Mouse (Mus musculus) yolk sac, embryonic 10.5 days (tissue): ENCODE data around the gene Vps45.

ENCODE experiments used
- DNase-seq: peaks from one replicate; pipeline ENCODE4 v3.0.0-alpha.2; 2017; ENCODE audit warnings: low spot score

Gene Vps45

DNA sequence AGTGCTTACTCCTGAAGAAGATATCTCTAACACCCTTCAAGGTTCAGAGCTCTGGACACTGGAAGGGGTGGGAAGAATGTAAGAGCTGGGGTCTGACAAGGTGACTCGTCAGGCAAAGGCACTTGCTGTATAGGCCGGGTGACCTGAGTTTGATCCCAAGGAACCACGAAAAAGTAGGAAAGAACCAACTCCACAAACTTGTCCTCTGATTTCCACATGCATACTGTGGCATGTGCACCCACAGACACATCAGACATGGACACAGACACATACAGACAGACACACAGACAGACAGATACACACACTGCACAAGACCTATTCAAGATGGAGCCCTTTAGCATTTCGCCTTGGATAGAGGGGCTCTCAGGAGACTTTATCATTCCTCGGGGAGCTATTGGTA is 20.1 kb downstream of the Vps45 start:
- DNase-seq: no peak

DNA sequence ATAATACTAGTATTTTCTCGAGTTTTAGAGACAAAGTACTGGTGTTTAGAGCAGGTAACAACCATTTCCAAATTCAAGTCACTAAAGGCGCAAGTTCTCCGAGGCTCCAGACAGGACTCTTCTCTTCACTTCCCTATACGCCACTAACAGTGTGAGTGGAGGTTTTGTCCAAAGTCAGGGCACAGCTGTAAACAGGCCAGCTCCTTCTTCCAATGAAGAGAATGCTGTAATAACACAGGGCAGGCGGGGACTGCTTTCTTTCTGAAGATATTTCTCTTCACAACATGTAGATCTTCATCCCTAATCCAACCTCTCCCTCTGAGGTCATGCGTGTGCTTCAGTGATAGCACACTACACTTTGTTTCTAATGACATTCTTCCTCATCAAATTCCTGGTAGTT is 21.5 kb downstream of the Vps45 start:
- no peak for DNase-seq

DNA sequence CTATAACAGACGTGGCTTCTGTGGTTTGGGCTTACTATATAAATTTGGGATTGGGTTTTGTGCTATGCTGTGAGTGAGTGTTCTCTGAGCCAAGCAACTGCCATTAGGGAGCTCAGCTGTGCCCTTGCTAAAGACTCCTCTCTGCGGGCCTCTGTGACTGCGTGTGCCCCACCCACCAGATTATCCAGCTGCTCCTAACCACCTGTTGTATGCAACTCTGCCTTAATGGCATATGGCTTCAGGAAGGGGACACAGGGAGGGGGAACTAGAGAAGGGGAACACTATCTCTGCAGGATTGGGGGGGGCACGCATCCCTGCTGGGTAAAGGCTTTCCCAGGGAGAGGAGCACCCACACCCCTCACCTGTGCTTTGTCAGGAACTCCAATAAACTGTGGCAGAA is 25.2 kb downstream of the Vps45 start:
- DNase-seq: no peak

DNA sequence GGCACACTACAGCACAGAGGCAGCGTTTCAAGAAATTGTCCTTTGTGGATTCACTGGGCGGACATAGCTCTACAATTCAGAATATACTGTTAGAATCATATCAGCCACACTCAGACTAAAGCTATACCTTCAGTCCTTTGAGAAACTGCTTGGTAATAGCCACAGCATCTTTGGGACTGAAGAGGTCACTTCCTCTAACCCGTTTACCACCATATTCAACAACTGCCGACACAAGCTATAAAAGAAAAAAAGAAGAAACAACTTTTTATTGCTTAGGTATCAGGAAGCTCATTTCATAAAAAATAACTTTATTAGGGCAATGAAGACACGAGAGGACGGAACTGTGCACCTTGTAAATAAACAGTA is 25.6 kb downstream of the Vps45 start:
- no peak for DNase-seq

DNA sequence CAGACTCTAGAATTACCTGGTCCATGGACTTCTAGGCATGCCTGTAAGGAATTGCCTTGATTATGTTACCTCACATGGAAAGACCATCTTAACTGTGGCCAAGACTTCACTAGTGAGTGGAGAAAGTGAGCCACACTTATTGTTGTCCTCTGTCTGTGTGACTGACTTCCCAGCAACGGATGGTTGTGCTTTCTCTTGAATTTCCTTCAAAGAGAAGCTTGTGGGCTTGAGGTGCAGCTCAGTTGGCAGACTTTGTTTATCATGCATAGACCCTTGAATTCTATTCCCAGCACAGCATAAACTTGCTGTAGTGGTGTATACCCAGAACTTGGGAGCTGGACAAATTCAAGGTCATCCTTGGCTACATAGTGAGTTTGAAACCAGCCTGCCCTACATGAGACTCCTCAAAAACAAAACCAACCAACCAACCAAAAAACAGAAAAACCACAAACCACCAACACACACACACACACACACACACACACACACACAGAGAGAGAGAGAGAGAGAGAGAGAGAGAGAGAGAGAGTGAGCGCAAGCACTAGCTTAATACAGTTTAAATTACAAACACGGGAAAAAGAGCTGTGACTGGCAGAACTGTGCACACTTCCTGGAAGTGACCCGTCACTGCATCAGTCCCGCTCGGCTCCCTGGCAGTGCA is 26.1 kb downstream of the Vps45 start:
- DNase-seq: no peak

DNA sequence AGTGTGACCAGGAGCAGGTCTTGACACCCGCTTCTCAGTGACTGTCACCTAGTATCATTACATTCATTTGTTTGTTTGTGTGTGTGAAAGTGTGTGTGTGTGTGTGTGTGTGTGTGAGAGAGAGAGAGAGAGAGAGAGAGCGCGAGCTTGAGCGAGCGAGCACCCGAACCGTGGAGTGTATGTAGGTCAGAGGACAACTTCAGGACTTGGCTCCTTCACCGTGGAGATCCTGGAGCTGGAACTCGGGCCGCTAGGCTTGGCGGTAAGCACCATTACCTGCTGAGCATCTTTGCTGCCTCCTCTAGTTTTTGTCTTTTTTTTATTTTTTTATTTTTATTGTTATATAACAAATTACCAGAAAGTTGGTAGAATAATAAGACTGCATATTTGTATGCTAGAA is 28.5 kb downstream of the Vps45 start:
- no peak for DNase-seq

DNA sequence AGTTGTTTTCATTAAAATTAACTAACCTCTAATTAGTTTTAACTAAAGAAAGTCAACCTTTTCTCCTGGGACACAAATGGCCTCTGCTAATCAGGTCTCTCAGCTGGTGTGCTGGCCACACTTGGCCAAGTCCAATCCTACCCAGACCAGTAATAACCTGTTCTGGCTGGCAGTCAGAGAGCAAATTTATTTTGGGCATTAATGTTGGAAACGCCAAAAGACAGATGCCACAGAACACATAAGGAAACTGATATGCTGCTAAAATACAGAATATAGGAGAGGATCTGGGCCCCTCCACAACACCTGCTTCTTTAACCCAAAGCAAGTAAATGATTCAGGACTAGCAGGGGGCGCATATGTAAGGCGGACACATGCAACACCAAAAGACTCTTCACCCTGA is 28.9 kb downstream of the Vps45 start:
- no peak for DNase-seq

DNA sequence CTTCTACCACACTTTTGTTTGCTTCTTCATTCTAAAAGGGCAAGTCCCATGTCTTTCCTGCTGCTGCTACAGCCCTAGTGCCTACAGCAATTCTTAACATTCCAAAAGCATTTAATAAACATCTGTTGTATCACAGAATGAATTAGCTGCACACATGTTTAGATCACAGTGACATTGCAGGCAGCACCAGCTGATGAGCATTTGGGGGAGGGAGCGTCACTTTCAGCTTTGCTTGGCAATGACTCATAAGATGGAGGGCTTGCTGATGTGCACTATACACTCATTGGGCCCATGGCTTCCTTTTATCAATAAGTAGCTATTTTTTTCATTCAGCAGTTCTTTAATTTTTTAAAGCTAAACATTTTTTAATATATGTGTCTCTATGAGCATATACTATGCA is 30.4 kb downstream of the Vps45 start:
- no peak for DNase-seq

DNA sequence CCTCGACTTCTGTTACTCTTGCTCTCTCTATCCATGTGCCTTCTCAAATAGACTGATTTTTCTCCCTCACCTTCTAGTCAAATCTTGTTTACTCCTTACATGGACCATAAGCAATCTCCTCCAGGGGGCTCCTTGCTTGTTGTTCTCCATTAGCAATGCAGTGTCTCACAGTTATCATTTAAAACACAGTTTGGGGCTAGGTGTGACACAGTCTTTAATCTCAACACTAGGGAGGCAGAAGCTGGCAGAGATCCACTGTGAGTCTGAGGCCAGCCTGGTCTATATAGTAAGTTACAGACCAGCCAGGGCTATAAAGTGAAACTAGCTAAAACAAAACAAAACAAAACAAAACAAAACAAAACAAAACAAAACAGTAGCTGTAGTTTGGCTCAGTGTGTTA is 31.1 kb downstream of the Vps45 start:
- DNase-seq: no peak

DNA sequence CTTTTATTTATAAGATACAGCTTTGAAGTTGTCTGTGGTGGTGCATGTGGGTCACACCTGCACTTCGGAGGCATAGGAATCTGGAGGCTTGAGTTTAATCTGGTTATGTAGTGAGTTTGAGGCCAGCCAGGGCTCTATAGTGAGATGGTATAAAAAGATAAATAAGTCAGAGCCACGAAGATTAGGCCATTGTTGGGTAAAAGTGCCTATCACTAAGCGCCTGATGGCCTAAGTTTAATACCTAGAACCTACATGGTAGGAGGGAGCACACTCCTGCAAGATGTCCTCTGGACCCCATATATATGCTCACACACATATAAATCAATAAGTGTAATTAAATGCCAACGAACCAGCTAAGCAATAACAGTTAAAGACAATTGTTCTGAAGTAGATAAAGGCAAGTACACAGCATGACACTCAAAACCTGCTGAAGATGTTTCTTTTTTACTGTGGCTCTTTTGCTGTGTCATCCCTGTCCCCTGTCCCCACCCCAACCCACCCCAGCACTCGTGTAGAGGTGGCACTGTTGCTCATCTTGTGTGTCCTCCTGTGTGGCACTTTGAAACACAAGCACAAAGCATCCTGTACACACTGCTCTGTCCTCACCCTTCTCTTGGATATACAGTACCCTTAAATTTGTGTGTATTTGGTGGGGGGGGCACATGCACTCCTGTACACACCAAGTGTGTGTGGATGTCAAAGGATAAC is 36.7 kb downstream of the Vps45 start:
- DNase-seq: no peak

DNA sequence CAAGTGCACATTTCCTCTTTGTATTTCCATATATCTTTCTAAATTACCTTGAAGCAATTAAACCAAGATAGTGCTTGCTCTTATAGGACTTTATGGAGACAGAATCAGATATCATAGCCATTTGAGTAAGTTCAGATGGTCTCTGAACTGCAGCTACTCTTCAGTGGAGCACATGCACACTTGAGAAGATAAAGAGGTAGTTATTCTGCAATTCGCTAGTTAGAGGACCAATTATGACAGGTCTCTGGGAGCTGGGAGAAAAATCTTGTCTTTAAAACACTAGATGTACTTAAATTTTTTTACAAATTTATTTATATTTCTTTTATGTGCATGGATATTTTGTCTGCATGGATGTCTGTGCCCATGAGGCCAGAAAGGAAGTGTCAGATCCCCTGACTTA is 37.5 kb downstream of the Vps45 start:
- DNase-seq: no peak

DNA sequence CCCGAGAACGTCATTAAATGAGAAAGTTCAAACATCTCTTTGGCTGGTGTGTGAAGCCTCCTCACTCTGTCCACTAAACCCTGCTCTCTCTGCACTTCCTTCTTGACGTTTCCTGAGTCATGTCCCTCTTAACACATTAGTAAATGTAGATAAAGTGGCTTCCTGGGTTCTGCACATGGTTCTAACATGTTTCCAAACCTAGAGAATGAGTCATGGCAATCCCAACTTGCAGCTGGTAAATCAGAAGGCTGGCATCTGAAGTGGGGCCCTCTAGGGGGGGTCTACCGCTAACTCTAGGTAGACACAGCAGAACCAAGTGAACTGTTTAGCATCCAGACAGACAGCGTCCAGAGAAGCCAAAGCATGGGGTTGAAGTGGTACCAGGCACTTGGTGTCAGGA is 40.8 kb downstream of the Vps45 start:
- DNase-seq: no peak

DNA sequence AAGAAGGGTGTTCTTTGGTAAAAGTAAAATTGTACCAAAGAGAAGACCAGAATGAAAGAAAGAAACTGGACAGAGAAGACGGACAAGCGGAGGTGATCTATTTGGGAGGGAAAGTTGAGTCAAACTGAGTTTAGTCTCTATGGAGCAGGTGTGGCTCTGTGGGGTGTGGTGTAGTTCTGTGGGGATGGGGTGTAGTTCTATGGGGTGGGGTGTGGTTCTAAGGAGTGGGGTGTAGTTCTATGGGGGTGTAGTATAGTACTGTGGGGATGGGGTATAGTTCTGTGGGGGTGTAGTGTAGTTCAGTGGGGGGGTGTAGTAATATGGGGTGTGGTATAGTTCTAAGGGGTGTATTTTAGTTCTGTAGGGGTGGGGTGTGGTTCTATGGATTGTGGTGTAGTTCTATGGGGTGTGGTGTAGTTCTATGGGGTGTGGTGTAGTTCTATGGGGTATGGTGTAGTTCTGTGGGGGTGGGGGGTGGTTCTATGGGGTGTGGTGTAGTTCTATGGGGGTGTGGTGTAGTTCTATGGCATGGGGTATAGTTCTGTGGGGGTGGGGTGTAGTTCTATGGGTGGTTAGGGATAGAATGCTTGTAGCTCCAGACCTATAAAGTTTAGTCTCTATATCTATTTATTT is 41.9 kb downstream of the Vps45 start:
- DNase-seq: no peak

DNA sequence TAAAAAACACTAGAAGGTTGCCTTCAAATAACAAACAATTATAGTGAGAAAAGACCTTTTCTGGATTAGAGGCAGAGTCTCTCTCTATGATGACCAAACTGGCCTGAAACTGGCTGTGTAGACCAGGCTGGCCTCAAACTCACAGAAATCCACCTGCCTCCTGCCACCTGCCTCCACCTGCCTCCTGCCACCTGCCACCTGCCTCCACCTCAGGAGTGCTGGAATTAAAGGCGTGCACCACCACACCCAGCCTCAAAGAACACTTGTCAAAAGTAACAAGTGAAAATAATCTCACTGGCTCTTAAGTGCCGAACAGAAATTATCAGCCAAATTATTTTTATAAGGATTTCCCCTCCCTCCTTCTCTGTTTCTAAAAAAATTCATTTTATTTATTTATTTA is 42.6 kb downstream of the Vps45 start:
- DNase-seq: no peak

DNA sequence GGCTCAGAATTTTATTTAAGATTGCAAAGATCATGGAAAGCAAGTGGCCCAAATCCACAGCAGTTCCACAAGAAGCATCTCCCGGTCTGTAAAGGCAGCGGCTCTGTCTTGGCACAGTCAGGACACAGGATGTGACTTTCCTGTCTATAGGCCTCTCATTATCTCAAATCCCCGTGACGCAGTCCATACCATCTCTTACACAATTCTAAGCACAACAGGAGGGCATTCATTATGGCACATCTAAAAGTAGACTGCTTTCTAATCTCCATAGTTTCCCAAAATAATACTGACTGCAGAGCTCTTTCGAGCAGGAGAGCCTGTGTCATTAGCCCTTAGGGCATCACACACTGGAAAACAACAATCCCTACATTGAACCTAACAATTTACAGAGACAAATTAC is 45.5 kb downstream of the Vps45 start:
- no peak for DNase-seq

DNA sequence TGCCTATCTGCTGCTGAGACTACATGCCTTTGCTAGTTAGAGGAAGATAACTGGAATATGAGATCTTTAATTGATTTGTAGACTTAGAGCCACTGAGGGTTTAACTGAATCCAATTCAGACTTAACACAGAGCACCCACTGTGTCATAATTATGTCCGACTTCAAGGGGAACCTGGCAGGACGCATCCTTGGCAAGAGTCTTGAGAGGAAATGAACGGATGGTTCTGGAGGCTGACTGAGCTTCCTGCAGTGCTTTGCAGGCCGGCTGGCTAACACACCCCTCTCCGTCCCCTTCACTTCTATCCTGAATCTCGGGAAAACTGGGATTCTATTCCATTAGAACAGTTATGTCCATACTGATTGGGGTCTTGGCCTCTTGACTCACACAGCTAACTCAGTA is 49.8 kb downstream of the Vps45 start:
- no peak for DNase-seq

DNA sequence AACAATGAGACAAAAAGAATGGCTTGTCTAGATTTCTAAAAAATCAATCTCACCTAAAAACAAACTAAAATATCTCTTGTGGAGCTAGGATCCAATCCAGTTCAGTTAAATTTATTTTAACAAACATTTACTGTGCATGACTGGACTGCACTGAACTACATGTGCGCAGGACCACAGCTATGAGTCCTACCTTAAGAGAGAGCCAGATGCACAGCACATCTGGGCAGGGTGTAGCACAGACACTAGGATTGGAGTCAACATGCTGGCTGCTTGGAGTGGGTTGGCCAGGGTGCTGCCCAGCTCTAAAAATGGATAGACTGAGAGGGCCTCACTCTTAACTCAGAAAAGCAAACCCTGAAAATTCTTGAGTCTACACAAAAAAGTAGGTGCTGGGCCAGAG is 56.7 kb downstream of the Vps45 start:
- DNase-seq: no peak

DNA sequence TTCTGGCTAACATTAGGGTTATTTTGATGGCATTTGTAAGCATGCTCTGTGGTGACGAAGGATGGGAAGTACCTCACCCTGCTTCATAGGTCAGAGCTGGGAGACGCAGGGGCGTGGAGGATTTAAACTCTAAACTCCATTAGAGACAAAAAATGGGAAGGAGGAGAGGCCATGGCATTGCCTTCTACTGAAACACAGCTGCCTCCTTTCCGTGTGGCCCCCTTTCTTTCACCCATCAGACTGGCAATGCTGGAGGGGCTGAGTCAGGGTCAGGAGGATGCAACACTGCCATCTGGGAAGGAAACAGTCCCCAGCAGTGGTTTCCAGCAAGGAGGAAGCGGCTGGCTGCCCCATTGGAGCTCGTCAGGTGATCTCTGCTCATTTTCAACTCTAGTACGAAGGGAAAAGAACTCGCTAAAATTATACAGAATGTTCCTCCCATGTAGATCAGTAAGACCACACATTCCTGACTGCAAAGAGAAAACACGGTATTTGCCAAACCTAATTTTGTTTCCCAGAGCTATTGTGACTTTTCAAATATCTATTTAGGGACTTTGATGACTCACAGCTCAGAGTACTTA is 57.3 kb downstream of the Vps45 start:
- no peak for DNase-seq

DNA sequence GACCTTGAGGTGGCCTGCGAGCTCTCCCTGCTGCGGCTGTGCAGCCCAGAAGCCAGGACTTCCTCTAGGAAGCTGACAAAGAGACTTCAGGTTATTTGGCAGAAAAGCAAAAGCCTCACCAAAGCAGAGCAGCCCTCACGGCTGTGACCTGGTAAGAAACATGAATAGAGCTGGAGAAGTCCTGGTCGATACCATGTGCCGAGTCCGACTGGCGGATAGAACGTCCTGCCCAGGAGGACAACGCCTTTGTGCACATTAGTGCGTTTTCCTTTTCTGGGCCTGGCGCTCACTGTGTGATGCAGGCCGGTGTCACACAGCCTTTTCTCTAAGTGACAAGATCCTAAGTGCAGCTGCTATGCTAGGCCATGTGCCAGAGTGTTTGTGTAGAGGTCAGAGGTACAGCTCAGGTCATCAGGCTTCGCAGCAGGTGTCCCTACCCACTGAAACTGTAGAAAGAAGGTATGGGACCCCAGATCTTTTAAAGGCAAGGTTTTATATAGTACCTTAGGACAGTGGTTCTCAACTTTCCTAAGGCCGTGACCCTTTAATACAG is 58.1 kb downstream of the Vps45 start:
- DNase-seq: no peak

DNA sequence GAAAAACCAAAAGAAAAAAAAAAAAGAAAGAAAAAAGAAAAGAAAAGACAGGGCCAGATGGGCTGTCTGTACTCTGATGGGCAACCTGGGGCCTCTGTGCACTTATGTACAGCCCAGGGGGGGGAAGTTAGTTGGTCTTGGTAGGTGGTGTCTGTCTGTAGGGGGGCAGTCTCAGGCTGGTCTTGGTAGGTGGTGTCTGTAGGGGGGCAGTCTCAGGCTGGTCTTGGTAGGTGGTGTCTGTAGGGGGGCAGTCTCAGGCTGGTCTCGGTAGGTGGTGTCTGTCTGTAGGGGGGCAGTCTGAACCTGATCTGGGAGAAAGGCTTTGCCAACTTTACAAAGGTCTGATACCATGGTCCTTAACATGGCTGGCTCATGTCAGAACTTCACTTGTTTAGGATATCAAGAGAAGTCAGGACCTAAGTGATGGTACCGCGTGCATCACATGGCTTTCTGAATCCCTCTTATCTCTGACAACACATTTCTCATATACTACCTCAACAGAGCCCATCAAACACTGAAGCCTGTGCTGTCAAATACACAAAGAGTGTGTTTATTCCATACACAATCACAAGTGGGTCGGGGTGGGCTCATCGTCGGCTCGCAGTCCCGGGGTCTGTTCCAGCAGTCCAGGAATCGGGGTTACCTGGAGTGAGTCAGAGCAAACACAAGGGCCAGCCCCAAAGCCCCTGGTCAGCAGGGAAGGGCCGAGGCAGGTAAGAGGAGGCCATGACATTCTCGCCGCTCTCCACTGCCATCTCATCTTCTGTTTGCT is 58.8 kb downstream of the Vps45 start:
- DNase-seq: no peak

DNA sequence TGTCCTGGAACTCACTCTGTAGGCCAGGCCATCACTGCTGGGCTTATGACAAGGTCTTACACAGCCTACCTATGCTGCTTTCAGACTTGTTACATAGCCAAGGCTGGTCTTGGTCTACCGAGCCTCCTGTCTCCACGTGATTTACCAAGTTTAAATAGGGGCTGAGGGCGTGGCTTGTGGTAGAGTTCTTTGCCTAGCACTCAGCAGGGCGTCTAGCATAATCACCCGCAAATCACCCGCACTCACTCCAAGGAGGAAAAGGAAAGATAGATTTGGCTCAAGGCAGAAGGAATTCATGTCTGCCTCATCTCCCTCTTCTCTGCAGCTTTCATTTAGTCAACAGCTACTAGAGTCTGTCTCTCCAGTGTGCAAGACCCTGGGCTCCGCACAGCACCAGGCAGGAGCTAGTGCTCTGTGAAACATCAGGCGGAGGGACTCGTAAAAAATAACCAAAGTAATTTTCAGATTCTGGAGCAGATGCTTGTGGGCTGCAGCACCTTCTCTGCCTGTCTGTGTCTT is 61.0 kb downstream of the Vps45 start:
- DNase-seq: no peak

DNA sequence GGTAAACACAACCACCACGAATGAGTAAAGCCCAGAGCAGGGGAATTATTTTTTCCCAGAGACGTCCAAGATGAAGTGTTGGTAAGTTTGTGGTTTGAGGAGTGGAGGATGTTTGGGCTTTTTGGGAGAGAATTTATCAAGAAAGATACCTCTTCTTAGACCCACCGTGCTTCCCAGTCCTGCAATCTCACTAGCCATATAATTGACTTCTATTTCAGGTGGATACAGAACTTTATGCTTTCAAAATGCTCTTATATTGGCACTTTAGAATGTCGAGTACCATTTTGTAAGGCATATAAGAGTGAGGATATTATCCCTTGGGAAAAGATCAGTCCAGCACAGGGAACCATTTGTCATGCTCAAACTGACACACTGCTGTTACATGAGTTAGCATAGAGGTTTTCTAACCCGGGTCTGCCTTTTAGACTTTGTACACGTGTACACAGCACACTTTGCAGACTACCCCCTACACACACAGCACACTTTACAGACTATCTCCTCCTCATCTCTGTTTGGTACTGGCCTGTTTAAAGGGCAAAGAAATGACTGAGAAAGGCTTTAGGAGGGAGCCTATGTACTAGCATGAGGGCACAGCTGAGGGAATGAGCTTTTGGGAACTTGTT is 61.7 kb downstream of the Vps45 start:
- DNase-seq: no peak
